Comparison of ENCODE assay signal across 25 mouse cellular contexts in genomic region chr19:45640691-45641090, GRCm38 (mm10).
"Had no signal": no experiment of that assay in that cellular context is flagged by ENCODE, and none has a peak within 500 bp of the region (broad histone marks: within the 10 kb centered on the region; RNA-seq: fewer than 3 reads in every experiment).

No protein-coding gene starts in this region.

- DNase-seq: gastrocnemius, adult 2 months; gastrocnemius, postnatal 10 days; gastrocnemius, postnatal 25 days; heart, adult 11 months; heart, adult 2 months; heart, postnatal 14 days; heart, postnatal 36 days; kidney, adult 11 months; kidney, adult 2 months; kidney, adult 9 months; kidney, postnatal 14 days; kidney, postnatal 36 days; layer of hippocampus, postnatal 36 days; left cerebral cortex, postnatal 4 days; lung, adult 18-20 months had no signal

- H3K27ac ChIP-seq: gastrocnemius, adult 2 months; heart, adult 2 months; heart, embryonic 13.5 days; heart, embryonic 15.5 days; hindbrain, embryonic 13.5 days; hindbrain, embryonic 15.5 days; hindbrain, postnatal 0 days; kidney, embryonic 15.5 days; kidney, postnatal 0 days; limb, embryonic 13.5 days; limb, embryonic 15.5 days; liver, embryonic 14.5 days had no signal

- H3K4me3 ChIP-seq: gastrocnemius, adult 2 months; heart, adult 2 months; heart, embryonic 13.5 days; heart, embryonic 15.5 days; hindbrain, embryonic 13.5 days; hindbrain, embryonic 15.5 days; kidney, embryonic 15.5 days; limb, embryonic 13.5 days; limb, embryonic 15.5 days had no signal
